Mouse (Mus musculus): ENCODE results near the gene Rhof. TPM values are rescaled to one million over a fixed set of nuclear protein-coding genes. Genes with fewer than 3 reads are reported as not detected.
A peak's percentile ranks its signal among the peaks of the same experiment; 100 is the strongest.

Gene Rhof
- total RNA-seq, 1 experiment = 2.5 TPM

- Histone ChIP-seq H3K9me3 (ENCODE audit: control insufficient read depth, insufficient read depth, low read depth, low read length) (no peaks in the 10 kb centered on the region), H3K4me1 (ENCODE audit: control insufficient read depth in 2 of 2, insufficient read depth in 2 of 2, low read length in 2 of 2, poor library complexity in 1 of 2) (peaks cover 0 to 8% of the 10 kb centered on the region in 2 experiments; a peak in 2 of 4 replicates), H3K9ac (ENCODE audit: insufficient read depth, low read depth, low read length, poor library complexity, severe bottlenecking) (peak overlapping the region; percentile 83), H3K4me3 (ENCODE audit: insufficient read depth in 1 of 2, low read depth in 1 of 2, low read length in 2 of 2, poor library complexity in 1 of 2, severe bottlenecking in 1 of 2) (peak overlapping the region; percentile 72 to 92), H3K36me3 (ENCODE audit: control insufficient read depth, insufficient read depth, low read length, poor library complexity, severe bottlenecking) (no peaks in the 10 kb centered on the region), H3K27ac (ENCODE audit: insufficient read depth, low read depth, low read length, poor library complexity, severe bottlenecking) (no peak overlapping the region)
- peak; percentile 75 for DNase-seq (ENCODE audit: low read depth, low spot score)
- TF ChIP-seq ZNF384 (IDR thresholded peaks at IDR 0.05; ENCODE audit: low read depth, low read length) (no peak), ZC3H11A (IDR thresholded peaks at IDR 0.05; ENCODE audit: borderline replicate concordance, low read depth, low read length) (no peak), MAFK (IDR thresholded peaks at IDR 0.05; ENCODE audit: insufficient read depth, low read depth, low read length) (no peak)
- in situ Hi-C loops (cut with MboI; ENCODE audit: low sequenced_read_pairs in 2 of 2, unreplicated experiment in 2 of 2) = no loop called here
Observed at GRCm38 (mm10) chr5:123075576-123076418, 56.7 kb downstream of the Rhof start.

- Histone ChIP-seq H3K9me3 (ENCODE audit: control insufficient read depth, insufficient read depth, low read depth, low read length) (no peaks in the 10 kb centered on the region), H3K27ac (ENCODE audit: insufficient read depth, low read depth, low read length, poor library complexity, severe bottlenecking) (no peak overlapping the region; the same call in 1 of the 2 replicates), H3K36me3 (ENCODE audit: control insufficient read depth, insufficient read depth, low read length, poor library complexity, severe bottlenecking) (no peaks in the 10 kb centered on the region), H3K4me1 (ENCODE audit: control insufficient read depth in 2 of 2, insufficient read depth in 2 of 2, low read length in 2 of 2, poor library complexity in 1 of 2) (peaks cover 0 to 8% of the 10 kb centered on the region in 2 experiments; a peak in 1 of 4 replicates), H3K4me3 (ENCODE audit: insufficient read depth in 1 of 2, low read depth in 1 of 2, low read length in 2 of 2, poor library complexity in 1 of 2, severe bottlenecking in 1 of 2) (no peak overlapping the region), H3K9ac (ENCODE audit: insufficient read depth, low read depth, low read length, poor library complexity, severe bottlenecking) (no peak overlapping the region)
- TF ChIP-seq HCFC1 (IDR thresholded peaks at IDR 0.05; ENCODE audit: borderline replicate concordance, insufficient read depth, low read length) (no peak), ZC3H11A (IDR thresholded peaks at IDR 0.05; ENCODE audit: borderline replicate concordance, low read depth, low read length) (no peak), CHD2 (IDR thresholded peaks at IDR 0.05; ENCODE audit: low read depth, low read length) (no peak), MAFK (IDR thresholded peaks at IDR 0.05; ENCODE audit: insufficient read depth, low read depth, low read length) (no peak), ZNF384 (IDR thresholded peaks at IDR 0.05; ENCODE audit: low read depth, low read length) (no peak)
- DNase-seq (ENCODE audit: low read depth, low spot score) = no peak
- in situ Hi-C loops (cut with MboI; ENCODE audit: low sequenced_read_pairs in 2 of 2, unreplicated experiment in 2 of 2) = loop anchor here in 1 of 2 experiments (10.0 kb wide), 1 partner anchor 106 kb away; no protein-coding TSS in a partner anchor
Observed at GRCm38 (mm10) chr5:123068714-123069113, 63.8 kb downstream of the Rhof start.

- no peaks in the 10 kb centered on the region for H3K9me3 ChIP-seq (ENCODE audit: control insufficient read depth, insufficient read depth, low read depth, low read length)
- H3K27ac ChIP-seq (ENCODE audit: insufficient read depth, low read depth, low read length, poor library complexity, severe bottlenecking) = no peak within 1 kb of the TSS; the same call in 1 of the 2 replicates
- TF ChIP-seq CHD2 (IDR thresholded peaks at IDR 0.05; ENCODE audit: low read depth, low read length) = no peak
- no peak for TF ChIP-seq MAFK (IDR thresholded peaks at IDR 0.05; ENCODE audit: insufficient read depth, low read depth, low read length)
- no peak for TF ChIP-seq ZC3H11A (IDR thresholded peaks at IDR 0.05; ENCODE audit: borderline replicate concordance, low read depth, low read length)
- no peak for TF ChIP-seq ZNF384 (IDR thresholded peaks at IDR 0.05; ENCODE audit: low read depth, low read length)
- no peak for TF ChIP-seq HCFC1 (IDR thresholded peaks at IDR 0.05; ENCODE audit: borderline replicate concordance, insufficient read depth, low read length)
- H3K36me3 ChIP-seq (ENCODE audit: control insufficient read depth, insufficient read depth, low read length, poor library complexity, severe bottlenecking) = no peaks in the 10 kb centered on the region
- in situ Hi-C loops (cut with MboI; ENCODE audit: low sequenced_read_pairs in 2 of 2, unreplicated experiment in 2 of 2) = loop anchor here in 1 of 2 experiments (10.0 kb wide), 1 partner anchor 107 kb away; no protein-coding TSS in a partner anchor
- H3K4me1 ChIP-seq (ENCODE audit: control insufficient read depth in 2 of 2, insufficient read depth in 2 of 2, low read length in 2 of 2, poor library complexity in 1 of 2) = peaks cover 0 to 8% of the 10 kb centered on the region in 2 experiments; a peak in 1 of 4 replicates
- H3K4me3 ChIP-seq (ENCODE audit: insufficient read depth in 1 of 2, low read depth in 1 of 2, low read length in 2 of 2, poor library complexity in 1 of 2, severe bottlenecking in 1 of 2) = no peak within 1 kb of the TSS
- no peak within 1 kb of the TSS for H3K9ac ChIP-seq (ENCODE audit: insufficient read depth, low read depth, low read length, poor library complexity, severe bottlenecking)
- DNase-seq (ENCODE audit: low read depth, low spot score) = no peak
Observed at GRCm38 (mm10) chr5:123068115-123068514, 64.4 kb downstream of the Rhof start, which contains the start of gene Tmem120b. Gene Tmem120b (plus strand): TSS chr5:123068415.

GRCm38 (mm10) chr5:123067395-123067995 is 65.0 kb downstream of the Rhof start:
- no peak overlapping the region for H3K27ac ChIP-seq (ENCODE audit: insufficient read depth, low read depth, low read length, poor library complexity, severe bottlenecking)
- no peak overlapping the region for H3K4me3 ChIP-seq (ENCODE audit: insufficient read depth in 1 of 2, low read depth in 1 of 2, low read length in 2 of 2, poor library complexity in 1 of 2, severe bottlenecking in 1 of 2)
- H3K4me1 ChIP-seq (ENCODE audit: control insufficient read depth in 2 of 2, insufficient read depth in 2 of 2, low read length in 2 of 2, poor library complexity in 1 of 2) = peaks cover 0 to 8% of the 10 kb centered on the region in 2 experiments; a peak in 1 of 4 replicates
- no peaks in the 10 kb centered on the region for H3K36me3 ChIP-seq (ENCODE audit: control insufficient read depth, insufficient read depth, low read length, poor library complexity, severe bottlenecking)
- no peaks in the 10 kb centered on the region for H3K9me3 ChIP-seq (ENCODE audit: control insufficient read depth, insufficient read depth, low read depth, low read length)
- H3K9ac ChIP-seq (ENCODE audit: insufficient read depth, low read depth, low read length, poor library complexity, severe bottlenecking) = no peak overlapping the region
- no peak for TF ChIP-seq ZC3H11A (IDR thresholded peaks at IDR 0.05; ENCODE audit: borderline replicate concordance, low read depth, low read length)
- TF ChIP-seq ZNF384 (IDR thresholded peaks at IDR 0.05; ENCODE audit: low read depth, low read length) = no peak
- no peak for TF ChIP-seq HCFC1 (IDR thresholded peaks at IDR 0.05; ENCODE audit: borderline replicate concordance, insufficient read depth, low read length)
- no peak for TF ChIP-seq MAFK (IDR thresholded peaks at IDR 0.05; ENCODE audit: insufficient read depth, low read depth, low read length)
- TF ChIP-seq CHD2 (IDR thresholded peaks at IDR 0.05; ENCODE audit: low read depth, low read length) = no peak
- DNase-seq (ENCODE audit: low read depth, low spot score) = no peak
- in situ Hi-C loops (cut with MboI; ENCODE audit: low sequenced_read_pairs in 2 of 2, unreplicated experiment in 2 of 2) = loop anchor here in 1 of 2 experiments (10.0 kb wide), 1 partner anchor 107 kb away; no protein-coding TSS in a partner anchor
